Mouse (Mus musculus) heart, embryonic 14.5 days (tissue): Measurements from ENCODE around the gene Tpst2. TPM values are rescaled to one million over a fixed set of nuclear protein-coding genes. Genes with fewer than 3 reads are reported as not detected.

ENCODE experiments used
- ATAC-seq: fragments of 200-750 bp; cut with Nextera tagmentation; 2 replicates; pipeline ENCODE4 v1.8.0; 2017; ENCODE audit warnings: low read depth, moderate TSS enrichment; ENCODE audit not compliant: insufficient number of reproducible peaks, insufficient read depth, low FRiP score
- H3K27ac ChIP-seq, 2 experiments: fragments of 200-500 bp in 1 of 2; fragments of 300-500 bp in 1 of 2; sonication (generic) in 1 of 2; replicated peaks in 1 of 2; 2 replicates each; pipeline ENCODE4 v1.5.1; 2012 to 2014; ENCODE audit warnings: low read depth in 2 of 2, low read length in 2 of 2, control low read depth in 1 of 2, mild to moderate bottlenecking in 1 of 2, mixed read lengths in 1 of 2; ENCODE audit not compliant: control insufficient read depth in 1 of 2, insufficient read depth in 1 of 2
- H3K27me3 ChIP-seq: fragments of 300-500 bp; sonication (generic); 2 replicates; pipeline ENCODE4 v1.6.1; 2014; ENCODE audit warnings: mild to moderate bottlenecking, low read length, control low read depth; ENCODE audit not compliant: control insufficient read depth, insufficient read depth
- H3K36me3 ChIP-seq: fragments of 300-500 bp; sonication (generic); 2 replicates; pipeline ENCODE4 v1.6.1; 2014; ENCODE audit warnings: mild to moderate bottlenecking, control low read depth, low read length, mixed read lengths; ENCODE audit not compliant: control insufficient read depth, insufficient read depth
- H3K4me1 ChIP-seq, 2 experiments: fragments of 200-500 bp in 1 of 2; fragments of 300-500 bp in 1 of 2; sonication (generic) in 1 of 2; 2 replicates each; pipeline ENCODE4 v1.6.1; 2012 to 2014; ENCODE audit warnings: low read length in 2 of 2, control low read depth in 1 of 2, mixed read lengths in 1 of 2; ENCODE audit not compliant: control insufficient read depth in 2 of 2, insufficient read depth in 2 of 2
- H3K4me2 ChIP-seq: fragments of 300-500 bp; sonication (generic); 2 replicates; pipeline ENCODE4 v1.6.1; 2014; ENCODE audit warnings: mild to moderate bottlenecking, low read length
- H3K4me3 ChIP-seq, 2 experiments: fragments of 200-500 bp in 1 of 2; fragments of 300-500 bp in 1 of 2; sonication (generic) in 1 of 2; 2 replicates each; pipeline ENCODE4 v1.5.1; 2012 to 2014; ENCODE audit warnings: low read length in 2 of 2, mild to moderate bottlenecking in 2 of 2, control low read depth in 1 of 2, low read depth in 1 of 2, moderate library complexity in 1 of 2; ENCODE audit not compliant: control insufficient read depth in 1 of 2, insufficient read depth in 1 of 2
- H3K9ac ChIP-seq: fragments of 300-500 bp; sonication (generic); 2 replicates; pipeline ENCODE4 v1.6.1; 2014; ENCODE audit warnings: mild to moderate bottlenecking, low read length
- H3K9me3 ChIP-seq: fragments of 300-500 bp; sonication (generic); 2 replicates; pipeline ENCODE4 v1.6.1; 2016; ENCODE audit warnings: low read length, control low read depth; ENCODE audit not compliant: control insufficient read depth
- WGBS: fragments of 180-500 bp; shearing (Covaris S2); extraction: QIAGEN DNeasy Blood & Tissue Kit; methylation state at CpG from one replicate; pipeline ENCODE4 v1.1.7; 2014; 5-methylcytosine and 5-hydroxymethylcytosine counted together
- polyA plus RNA-seq: library from polyadenylated mRNA; unstranded; fragments of >200 nt; fragmentation: Nextera tagmentation; extraction: Ambion mirVana; gene quantifications from 2 replicates; pipeline ENCODE4 v1.2.1, GENCODE M21; 2014

The Tpst2 gene
- polyA plus RNA-seq, 1 experiment from 2014 or later, result 45.9 TPM

GRCm38 (mm10) chr5:112255426-112255825 is 21.1 kb upstream of the Tpst2 start, which contains the start of gene Crybb1:
Gene Crybb1, plus strand, starts transcription at chr5:112255815.
- peaks cover 14 to 26% of the 10 kb centered on the region in 2 experiments for H3K4me1 ChIP-seq
- 0 out of 2 replicates have a peak within 1 kb of the TSS, but pooled peaks have one; percentile 16 for H3K9ac ChIP-seq
- H3K4me3 ChIP-seq, result no peak within 1 kb of the TSS
- no peak for ATAC-seq
- H3K9me3 ChIP-seq, result no peaks in the 10 kb centered on the region
- no peak within 1 kb of the TSS for H3K4me2 ChIP-seq
- peak within 1 kb of the TSS; percentile 5 to 34; a peak in 1 of 4 replicates for H3K27ac ChIP-seq
- WGBS, result 52% methylated on average over 3 of the region's 3 CpGs
- H3K27me3 ChIP-seq, result peaks cover 4% of the 10 kb centered on the region; the same call in 1 of the 2 replicates
- no peaks in the 10 kb centered on the region for H3K36me3 ChIP-seq

GRCm38 (mm10) chr5:112256457-112256856 is 20.0 kb upstream of the Tpst2 start:
- Histone ChIP-seq H3K27me3 (0 out of 2 replicates have a peak, but pooled peaks cover 4% of the 10 kb centered on the region), H3K9me3 (no peaks in the 10 kb centered on the region), H3K9ac (no peak overlapping the region), H3K27ac (no peak overlapping the region), H3K4me1 (peaks cover 14 to 26% of the 10 kb centered on the region in 2 experiments), H3K36me3 (no peaks in the 10 kb centered on the region), H3K4me3 (no peak overlapping the region), H3K4me2 (no peak overlapping the region)
- ATAC-seq, result no peak
- 79% methylated on average over 9 of the region's 9 CpGs for WGBS

GRCm38 (mm10) chr5:112257896-112258295 is 18.6 kb upstream of the Tpst2 start:
- Histone ChIP-seq H3K27ac (no peak overlapping the region), H3K4me2 (no peak overlapping the region), H3K9me3 (no peaks in the 10 kb centered on the region), H3K9ac (no peak overlapping the region), H3K27me3 (peaks cover 7% of the 10 kb centered on the region; the same call in 1 of the 2 replicates), H3K4me1 (peaks cover 11 to 17% of the 10 kb centered on the region in 2 experiments), H3K36me3 (no peaks in the 10 kb centered on the region), H3K4me3 (no peak overlapping the region)
- ATAC-seq, result no peak
- 75% methylated on average over 3 of the region's 3 CpGs for WGBS

- no peaks in the 10 kb centered on the region for H3K9me3 ChIP-seq
- no peak overlapping the region for H3K4me2 ChIP-seq
- 80% methylated on average over 16 of the region's 16 CpGs for WGBS
- H3K27ac ChIP-seq, result no peak overlapping the region
- H3K36me3 ChIP-seq, result no peaks in the 10 kb centered on the region
- H3K4me1 ChIP-seq, result peaks cover under 1 to 7% of the 10 kb centered on the region in 2 experiments; a peak in 3 of 4 replicates
- no peak for ATAC-seq
- peaks cover 12% of the 10 kb centered on the region; the same call in 1 of the 2 replicates for H3K27me3 ChIP-seq
- H3K4me3 ChIP-seq, result no peak overlapping the region
- no peak overlapping the region for H3K9ac ChIP-seq
Observed at GRCm38 (mm10) chr5:112259862-112260650, 16.4 kb upstream of the Tpst2 start.

- H3K4me2 ChIP-seq, result no peak overlapping the region
- H3K4me1 ChIP-seq, result no peaks in the 10 kb centered on the region; a peak in 1 of 4 replicates
- no peak for ATAC-seq
- H3K27ac ChIP-seq, result no peak overlapping the region
- WGBS, result 71% methylated on average over 3 of the region's 3 CpGs
- peaks cover 14% of the 10 kb centered on the region; the same call in 1 of the 2 replicates for H3K27me3 ChIP-seq
- no peak overlapping the region for H3K4me3 ChIP-seq
- no peaks in the 10 kb centered on the region for H3K9me3 ChIP-seq
- H3K36me3 ChIP-seq, result no peaks in the 10 kb centered on the region
- no peak overlapping the region for H3K9ac ChIP-seq
Observed at GRCm38 (mm10) chr5:112260818-112261217, 15.7 kb upstream of the Tpst2 start.

GRCm38 (mm10) chr5:112264099-112264498 is 12.4 kb upstream of the Tpst2 start:
- no peak overlapping the region for H3K4me3 ChIP-seq
- no peak overlapping the region for H3K4me2 ChIP-seq
- WGBS, result 78% methylated on average over 7 of the region's 7 CpGs
- no peak overlapping the region for H3K27ac ChIP-seq
- no peaks in the 10 kb centered on the region; a peak in 1 of 4 replicates for H3K4me1 ChIP-seq
- H3K27me3 ChIP-seq, result peaks cover 42% of the 10 kb centered on the region
- no peaks in the 10 kb centered on the region for H3K9me3 ChIP-seq
- no peak overlapping the region for H3K9ac ChIP-seq
- no peaks in the 10 kb centered on the region for H3K36me3 ChIP-seq
- no peak for ATAC-seq

GRCm38 (mm10) chr5:112265110-112265509 is 11.4 kb upstream of the Tpst2 start:
- H3K4me1 ChIP-seq, result no peaks in the 10 kb centered on the region; a peak in 1 of 4 replicates
- peaks cover 51% of the 10 kb centered on the region for H3K27me3 ChIP-seq
- no peak overlapping the region for H3K4me3 ChIP-seq
- H3K9me3 ChIP-seq, result no peaks in the 10 kb centered on the region
- no peak overlapping the region for H3K4me2 ChIP-seq
- no peak overlapping the region for H3K9ac ChIP-seq
- no peaks in the 10 kb centered on the region for H3K36me3 ChIP-seq
- WGBS, result 81% methylated on average over 5 of the region's 5 CpGs
- no peak overlapping the region for H3K27ac ChIP-seq
- no peak for ATAC-seq
